Mouse (Mus musculus) CD4-positive helper T cell, adult 2 months (primary cell): ENCODE results near the gene Mr1.

Experiments used
- DNase-seq: peaks from one replicate; pipeline ENCODE4 v3.0.0-alpha.2; 2012; ENCODE audit warnings: low read depth, missing footprints, low spot score

The Mr1 gene

DNA sequence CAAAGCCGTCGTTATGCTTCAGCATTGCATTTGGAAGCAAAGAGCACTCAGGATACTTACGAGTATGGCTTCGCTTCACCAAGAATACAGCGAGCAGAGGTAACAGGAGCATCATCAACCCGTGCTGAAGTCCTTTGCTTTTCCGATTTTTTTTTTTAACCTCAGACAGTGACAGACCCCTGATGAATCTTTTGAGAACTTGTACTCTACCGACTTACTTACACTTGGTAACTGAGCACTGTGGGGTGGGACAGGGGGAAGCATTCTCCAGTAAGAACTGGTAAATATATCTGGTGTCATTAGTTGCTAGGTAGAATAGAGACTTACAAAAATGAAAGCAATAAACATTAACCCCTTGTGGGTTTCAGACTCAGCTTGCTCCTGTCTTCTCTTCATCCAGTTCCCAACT lies at the start of gene Mr1:
Gene Mr1 (minus strand): TSS at position 243 of the 409 bp plus-strand sequence.
- DNase-seq = peak; percentile 86

DNA sequence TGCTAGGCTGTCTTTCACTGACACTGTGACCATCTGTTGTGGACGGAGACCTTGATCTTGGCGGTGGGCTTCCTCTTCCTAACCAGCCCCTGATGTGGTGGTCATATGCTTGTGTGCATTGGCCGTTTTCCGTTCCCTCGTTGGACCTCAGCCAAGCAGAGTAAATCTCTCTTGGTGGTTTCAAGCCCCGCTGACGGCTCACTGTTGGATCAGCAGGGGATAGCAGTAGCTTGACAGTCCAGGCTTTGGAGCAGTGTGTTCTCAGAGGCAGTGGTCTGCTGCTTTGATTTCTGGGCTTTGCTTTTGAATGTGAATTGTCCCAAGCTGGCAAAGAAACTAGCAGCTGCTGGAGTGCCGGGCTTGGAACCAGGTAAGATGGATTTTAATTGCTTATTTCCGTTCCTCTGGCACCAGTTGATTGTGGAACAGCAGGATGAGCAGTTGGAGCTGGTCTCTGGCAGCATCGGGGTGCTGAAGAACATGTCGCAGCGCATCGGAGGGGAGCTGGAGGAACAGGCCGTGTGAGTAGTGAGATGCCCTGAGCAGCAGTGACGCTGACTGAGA lies 46.3 kb upstream of the Mr1 start:
- no peak for DNase-seq

DNA sequence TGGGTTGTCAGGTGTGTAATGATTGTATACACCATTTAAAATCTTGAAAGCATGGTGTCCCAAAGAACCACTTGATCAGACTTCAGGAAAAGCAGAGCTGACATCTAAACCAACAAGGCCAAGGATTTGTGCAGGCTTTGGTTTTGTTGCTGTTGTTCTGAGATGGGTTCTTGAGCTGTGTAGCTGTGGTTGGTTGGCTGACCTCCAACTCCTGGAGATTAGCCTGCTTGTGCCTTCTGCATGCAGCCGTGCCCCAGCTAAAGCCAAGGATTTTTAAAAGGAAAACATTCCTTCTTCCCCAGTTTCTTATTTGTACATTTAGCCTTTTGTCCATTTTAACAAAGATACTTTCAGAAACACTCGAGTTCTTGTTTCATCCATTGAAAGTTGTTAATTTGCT lies 45.1 kb upstream of the Mr1 start:
- DNase-seq = no peak

DNA sequence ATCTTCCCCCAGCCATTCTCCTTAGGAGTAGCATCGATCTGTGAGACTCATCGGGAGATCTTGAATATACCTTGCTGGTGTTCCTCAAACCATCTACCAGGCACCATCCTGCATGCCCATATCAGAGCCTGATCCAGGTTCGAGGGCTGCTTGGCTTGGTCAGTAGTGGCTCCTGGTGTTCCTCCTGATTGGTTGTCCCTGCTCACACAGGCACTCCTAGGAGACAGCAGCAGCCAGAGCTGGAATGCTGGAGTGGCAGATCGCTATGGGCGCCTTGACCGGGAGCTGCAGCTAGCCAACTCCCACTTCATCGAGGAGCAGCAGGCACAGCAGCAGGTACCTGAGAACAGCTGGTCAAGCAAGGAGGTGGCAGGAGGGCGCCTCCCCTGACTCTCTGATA lies 44.6 kb upstream of the Mr1 start:
- DNase-seq = no peak

DNA sequence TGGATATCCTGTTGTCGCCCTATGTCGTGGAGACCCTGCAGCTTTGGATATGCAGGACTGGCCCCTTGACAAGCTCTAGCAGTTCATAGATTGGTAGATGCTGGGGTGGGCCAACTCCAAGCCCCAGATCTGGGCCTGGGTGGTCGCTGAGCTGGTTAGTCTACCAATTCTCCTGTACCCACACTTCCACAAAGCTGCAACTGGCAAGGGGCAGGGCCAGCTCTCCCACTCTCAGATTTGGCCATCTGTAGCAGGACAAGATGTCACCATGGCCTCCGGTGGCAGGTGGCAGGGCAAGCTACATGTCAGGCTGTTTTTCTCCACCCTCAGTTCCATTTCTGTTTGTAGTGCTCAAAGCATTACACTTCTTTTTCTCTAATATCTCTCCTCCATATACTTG lies 42.0 kb upstream of the Mr1 start:
- no peak for DNase-seq

DNA sequence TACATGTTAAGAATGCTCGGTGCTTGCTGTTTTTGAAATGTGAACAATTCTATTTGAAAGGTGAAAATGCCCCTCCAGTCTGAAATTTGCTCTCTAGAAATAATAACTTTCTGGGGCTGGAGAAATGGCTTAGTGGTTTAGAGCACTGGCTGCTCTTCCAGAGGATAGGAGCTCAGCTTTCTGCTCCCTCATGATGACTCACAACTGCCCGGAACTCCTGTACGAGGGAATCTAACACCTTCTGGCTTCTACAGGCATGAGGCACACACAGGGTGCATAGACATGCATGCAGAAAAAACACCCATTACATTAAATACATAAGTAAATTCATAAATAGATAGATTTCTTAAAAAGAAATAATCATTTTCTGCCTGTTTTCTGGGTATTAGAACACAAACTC lies 37.6 kb upstream of the Mr1 start:
- no peak for DNase-seq

DNA sequence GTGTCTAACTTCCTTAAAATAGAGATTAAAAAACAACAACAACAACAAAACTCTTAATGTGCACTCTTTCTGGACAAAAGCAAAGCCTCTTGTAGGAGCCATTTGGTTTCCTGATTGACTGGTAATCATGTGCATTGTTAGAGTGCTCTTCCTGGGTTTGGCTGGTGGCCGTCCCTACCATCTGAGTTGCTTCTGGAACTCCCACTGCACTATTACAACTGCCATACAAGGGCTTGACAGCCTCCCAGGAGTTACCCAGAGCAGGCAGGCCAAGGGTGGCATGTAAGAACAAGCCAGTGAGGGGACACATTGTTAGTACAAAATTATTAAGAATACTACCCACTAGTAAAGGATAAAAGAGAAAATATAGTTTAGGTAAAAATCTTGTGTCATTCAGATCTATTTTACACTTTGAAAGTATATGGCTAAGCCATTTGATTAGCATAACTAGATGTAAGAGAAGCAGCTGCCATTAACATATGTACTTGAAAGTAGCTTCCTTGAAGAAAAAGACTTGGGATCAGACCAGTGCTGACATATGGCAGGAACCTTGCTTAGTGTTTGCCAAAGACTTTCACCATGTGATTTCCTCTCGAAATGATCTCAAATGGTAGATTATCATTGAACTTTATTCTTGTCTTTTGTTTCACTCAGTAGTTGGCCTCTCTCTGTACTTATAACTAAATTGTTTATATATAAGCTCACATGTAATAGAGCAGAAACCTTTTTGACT lies 31.7 kb upstream of the Mr1 start:
- DNase-seq = no peak

DNA sequence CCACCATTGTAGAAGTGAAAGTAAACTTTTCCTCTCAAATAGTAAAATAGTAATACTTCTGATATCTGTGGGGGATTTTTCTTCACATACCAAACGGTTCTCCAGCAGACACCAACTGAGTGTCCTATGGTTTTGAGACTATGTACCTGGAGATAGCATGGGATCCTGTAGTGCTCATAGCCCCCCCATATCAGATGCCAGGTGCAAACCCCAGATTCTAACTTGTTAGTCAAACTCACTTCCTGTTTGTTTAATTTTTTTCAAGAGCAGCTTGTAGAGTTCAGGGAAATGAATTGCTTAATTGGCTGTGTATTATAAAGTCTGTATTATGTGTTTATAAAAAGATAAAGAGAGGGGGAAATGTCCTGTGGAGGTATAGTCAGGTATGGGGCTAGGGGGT lies 27.8 kb upstream of the Mr1 start:
- no peak for DNase-seq

DNA sequence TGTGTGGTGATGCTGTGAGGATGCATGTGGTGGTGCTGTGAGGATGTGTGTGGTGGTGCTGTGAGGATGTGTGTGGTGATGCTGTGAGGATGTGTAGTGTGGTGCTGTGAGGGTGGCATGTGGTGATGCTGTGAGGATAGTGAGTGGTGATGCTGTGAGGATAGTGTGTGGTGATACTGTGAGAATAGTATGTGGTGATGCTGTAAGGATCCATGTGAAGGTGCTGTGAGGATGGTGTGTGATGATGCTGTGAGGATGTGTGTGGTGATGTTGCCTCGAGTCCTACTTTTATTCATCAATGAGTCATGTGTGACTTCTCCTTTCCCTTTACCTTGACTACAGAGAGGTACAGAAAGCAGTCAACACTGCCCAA lies 27.0 kb upstream of the Mr1 start:
- peak; percentile 73 for DNase-seq

DNA sequence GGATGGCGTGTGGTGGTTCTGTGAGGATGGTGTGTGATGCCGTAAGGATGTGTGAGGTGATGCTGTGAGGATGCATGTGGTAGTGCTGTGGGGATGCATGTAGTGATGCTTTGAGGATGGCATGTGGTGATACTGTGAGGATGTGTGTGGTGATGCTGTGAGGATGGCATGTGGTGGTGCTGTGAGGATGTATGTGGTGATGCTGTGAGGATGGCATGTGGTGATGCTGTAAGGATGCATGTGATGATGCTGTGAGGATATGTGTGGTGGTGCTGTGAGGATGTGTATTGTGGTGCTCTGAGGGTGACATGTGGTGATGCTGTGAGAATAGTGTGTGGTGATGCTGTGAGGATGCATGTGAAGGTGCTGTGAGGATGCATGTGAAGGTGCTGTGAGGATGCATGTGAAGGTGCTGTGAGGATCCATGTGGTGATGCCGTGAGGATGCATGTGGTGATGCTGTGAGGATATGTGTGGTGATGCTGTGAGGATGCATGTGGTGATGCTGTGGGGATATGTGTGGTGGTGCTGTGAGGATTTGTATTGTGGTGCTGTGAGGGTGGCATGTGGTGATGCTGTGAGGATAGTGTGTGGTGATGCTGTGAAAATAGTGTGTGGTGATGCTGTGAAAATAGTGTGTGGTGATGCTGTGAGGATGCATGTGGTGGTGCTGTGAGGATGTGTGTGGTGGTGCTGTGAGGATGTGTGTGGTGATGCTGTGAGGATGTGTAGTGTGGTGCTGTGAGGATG lies 26.5 kb upstream of the Mr1 start:
- peak; percentile 68 for DNase-seq

DNA sequence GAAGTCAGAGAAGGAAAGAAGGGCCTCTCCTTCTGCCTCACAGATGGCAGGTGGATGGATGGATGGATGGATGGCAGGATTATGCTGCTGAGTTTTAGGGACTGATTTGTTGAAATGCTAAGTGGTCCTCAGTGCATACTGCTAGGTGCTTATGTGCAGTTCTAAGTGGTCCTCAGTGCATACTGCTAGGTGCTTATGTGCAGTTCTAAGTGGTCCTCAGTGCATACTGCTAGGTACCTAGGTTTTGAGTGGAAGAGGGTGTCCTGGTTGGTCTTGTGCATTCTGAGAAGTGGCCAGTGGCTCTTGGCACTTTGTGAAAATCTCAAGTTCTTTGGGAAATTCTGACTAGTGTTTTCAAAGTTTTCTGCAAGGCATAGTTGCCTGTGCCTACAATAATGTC lies 23.3 kb upstream of the Mr1 start:
- no peak for DNase-seq

DNA sequence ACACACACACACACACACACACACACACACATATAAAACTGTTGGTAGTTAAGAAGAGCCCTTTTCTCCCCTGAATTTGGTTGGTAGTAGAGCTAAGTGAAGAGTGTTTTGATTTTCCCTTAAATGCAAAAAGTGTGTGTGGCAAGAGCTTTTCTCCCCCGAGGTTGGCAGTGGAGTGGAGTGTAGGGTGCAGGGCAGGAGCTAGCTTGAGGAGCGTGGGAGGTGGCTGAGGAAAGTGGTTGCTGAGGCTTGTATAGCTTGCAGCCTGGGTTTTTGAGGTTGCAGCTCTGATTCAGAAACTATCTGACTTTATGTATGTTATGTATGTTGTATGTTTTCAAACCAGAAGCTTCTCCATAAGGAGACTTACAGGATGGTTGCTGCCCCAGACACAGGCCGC lies 20.8 kb upstream of the Mr1 start:
- DNase-seq = peak; percentile 35

DNA sequence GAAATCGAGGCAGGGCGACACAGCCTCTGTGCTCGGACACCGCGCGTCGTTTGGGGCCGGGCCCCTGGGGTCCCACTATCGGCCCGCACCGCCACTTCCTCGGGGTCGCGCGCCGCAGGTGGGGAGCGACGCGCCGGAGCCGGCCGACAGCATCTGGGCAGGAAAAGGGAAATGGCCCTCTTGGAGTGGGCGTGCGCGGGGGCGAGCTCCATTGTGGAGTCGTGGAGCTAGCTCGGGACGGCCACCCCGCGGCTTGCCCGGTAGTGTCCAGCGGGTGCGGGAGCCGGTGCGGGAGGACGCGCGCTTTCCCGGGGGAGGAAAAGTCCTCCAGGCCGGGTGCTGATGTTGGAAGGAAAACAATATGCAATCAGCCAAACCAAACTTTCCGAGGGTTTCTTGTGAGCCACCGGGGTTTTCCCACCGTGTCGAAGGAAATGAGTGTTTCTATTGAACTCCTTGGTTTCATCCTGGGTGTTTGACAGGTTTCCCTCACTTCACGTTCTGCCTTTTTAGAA lies 12.4 kb upstream of the Mr1 start:
- peak; percentile 83 for DNase-seq

DNA sequence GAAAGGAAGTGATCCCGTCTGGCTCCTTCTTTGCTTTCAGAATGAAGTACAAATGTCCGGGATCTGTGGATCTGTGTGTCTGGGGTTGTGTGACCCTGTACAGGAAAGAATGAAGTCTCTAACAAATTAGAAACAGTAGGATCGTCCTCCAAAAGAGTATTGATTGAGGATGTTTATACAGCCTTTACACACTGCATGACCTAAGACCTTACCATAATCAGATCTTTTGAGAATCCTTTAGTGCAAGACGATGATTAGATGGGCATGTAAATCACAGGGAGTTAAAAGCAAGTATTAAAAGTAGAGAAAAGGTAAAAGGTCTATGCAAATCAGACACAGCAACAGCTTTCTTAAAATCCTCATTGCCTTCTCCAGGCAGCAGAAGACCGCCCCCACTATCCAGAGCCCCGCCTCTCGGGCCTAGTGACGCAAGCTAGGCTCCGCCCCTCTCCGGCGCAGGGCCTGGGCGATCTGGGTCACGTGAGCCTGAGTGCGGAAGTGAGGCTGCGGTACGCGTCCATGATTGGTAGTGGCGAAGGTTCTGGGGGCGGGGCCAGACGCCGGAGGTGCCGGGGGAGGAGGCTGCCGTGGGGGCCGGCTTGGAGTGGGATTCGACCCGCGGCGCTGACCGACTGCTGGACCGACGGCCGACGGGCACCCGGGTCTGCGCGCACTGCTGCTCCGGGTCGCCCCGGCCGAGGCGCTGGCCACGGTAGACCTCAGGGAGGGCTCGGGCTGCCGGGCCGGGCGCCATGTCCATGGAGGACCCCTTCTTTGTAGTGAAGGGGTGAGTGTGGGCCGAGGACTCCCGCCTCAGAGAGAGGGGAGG lies 11.7 kb upstream of the Mr1 start, which contains the start of gene Stx6:
Gene Stx6 (plus strand): TSS at position 575 of the 829 bp plus-strand sequence.
- peak; percentile 98 for DNase-seq

DNA sequence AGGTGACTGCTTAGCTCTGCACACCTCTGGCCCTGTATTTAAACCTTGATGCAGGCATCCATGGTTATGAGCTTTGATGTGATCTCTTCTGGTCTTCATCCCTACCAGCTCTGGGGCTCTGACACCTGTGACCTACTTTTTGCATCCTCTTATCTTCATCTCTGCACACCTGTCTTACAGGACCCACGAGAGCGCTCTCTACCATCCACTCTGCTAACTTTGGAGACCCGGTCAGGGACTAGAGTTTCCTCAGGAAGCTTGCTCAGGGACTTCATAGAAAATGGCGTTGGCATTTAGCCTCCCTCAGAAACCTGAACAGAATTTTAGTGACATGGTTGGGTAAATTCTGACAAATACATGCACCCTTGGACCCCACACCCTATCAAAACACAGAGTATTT lies 7.3 kb upstream of the Mr1 start:
- no peak for DNase-seq

DNA sequence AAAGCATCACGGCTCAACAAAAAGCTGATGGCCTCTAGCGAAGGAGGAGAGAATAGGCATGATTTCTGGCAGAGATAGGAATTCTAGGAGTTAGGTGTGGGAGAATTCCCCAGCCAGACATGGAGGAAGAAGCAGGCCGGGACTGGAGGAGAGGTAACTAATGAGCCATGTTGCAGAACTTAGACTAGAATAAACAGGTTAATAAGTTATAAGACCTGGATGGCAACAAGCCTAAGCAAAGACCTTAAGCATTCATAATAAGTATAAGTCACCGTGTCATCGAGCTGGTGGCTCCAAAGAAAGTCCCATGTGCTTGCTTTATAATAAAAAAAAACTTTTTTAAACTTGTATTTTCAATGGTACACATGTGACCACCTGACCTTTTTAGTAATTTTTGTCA lies 4.2 kb upstream of the Mr1 start:
- DNase-seq = no peak

DNA sequence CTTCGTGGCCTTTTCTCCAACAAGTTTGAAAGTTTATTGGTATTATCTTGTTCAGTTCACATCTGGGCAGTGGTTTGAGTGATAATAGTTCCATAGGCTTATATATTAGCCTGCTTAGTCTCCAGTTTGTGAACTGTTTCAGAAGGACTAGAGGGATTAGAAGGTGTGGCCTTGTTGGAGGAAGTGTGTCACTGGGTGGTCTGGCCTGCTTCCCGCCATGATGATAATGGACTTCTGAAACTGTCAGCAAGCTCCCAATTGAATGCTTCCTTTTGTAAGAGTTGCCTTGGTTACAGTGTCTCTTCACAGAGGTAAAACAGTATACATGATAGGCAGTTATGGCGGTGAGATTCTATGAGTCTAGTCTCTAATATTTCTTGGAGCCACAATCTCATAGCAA lies 2.8 kb upstream of the Mr1 start:
- no peak for DNase-seq

DNA sequence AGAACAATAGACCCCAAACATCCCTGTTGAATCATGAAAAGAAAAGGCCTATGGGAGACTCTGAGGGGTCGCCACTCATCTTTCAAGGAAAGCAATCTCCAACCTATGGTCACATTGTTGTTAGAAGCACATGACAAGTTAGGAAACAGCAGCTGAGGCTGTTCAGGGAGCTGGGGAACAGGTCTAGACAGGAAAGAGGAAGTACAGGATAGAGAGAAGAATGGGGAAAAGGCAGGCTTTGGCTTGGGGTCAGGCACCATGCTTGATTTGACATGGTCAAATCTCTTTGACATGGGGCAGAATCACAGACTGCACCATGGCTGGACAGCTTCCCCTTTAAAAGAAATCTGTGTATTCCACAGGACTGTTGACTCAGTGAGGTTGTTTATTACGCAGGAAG lies 614 bp upstream of the Mr1 start:
- DNase-seq = no peak

DNA sequence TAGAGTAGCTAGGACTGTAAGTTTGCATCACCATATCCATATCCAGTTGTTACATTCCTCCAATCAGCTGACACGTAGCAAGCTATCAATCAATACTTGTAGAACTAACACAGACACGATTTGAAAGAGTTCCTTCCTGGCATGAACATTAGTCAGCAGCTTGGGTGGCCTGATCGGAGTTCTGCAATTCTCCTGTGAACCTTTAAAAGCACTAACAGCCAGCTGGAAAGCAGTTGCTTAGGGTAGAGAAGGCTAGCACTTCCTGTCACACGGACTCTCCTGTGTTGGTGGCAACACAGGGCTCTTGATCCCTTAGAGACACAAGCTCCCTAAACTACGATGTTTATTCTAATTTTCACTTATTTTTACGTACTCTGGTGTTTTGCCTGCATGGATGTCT lies 994 bp downstream of the Mr1 start:
- DNase-seq = peak; percentile 65

DNA sequence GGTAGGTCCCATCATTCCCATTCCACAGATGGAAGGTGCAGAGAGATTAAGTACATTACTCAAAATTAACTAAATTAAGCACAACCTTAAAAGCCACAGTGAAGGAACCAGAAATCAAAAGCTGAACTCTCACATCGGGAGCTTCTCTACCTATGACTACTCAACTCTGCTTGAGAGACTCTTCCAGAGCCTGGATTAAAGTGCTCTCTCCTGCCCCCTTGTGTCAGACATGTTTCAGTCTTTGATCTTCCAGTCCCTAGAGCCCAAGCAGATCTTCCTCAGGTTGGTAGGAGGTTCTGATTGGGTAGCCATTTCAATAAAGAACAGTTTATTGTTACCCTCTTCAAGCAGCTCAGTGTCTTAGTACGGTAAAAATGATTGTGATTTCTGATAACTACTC lies 6.5 kb downstream of the Mr1 start:
- DNase-seq = peak; percentile 87

DNA sequence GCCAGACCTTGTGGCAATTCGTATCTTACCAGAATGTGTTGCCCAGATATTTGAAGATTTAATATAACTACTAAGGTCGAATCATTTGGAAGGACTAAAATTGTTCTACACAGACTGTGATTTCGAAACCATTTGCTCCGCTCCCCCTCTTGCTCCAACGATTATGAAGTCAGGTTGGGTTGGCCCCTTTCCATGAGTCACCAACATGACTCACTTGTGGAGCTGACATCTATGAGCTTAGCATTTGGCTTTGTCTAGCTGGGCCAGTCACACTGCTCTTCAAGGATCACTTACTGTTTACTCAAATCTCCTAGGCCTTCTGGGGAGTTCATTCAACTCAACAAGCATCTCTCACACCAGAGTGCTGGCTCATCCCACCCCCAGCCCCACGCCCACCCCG lies 7.8 kb downstream of the Mr1 start:
- DNase-seq = peak; percentile 49

DNA sequence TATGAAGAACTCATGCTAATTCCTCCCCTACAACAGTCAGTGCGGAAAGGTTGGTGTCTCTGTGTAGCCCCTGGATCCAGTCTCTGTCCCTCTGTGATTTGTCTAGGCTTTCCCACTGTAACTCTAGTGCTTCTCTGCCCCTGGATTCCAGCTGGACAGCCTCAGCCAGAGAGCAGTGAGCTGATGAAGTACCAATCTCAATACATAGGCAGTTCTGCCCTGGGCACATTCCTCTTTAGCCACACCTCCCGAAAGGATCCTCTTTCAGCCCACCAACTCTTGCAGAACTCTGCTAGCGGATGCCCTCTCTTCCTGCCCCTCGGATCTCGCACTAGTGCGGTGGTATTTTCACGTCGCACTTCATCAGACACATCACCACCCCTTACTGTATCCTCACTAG lies 11.7 kb downstream of the Mr1 start:
- DNase-seq = no peak
